Mouse (Mus musculus) thymus, adult 2 months (tissue): ENCODE data around the gene Ggt5. TPM values are rescaled to one million over a fixed set of nuclear protein-coding genes. Genes with fewer than 3 reads are reported as not detected.

Source experiments
- DNase-seq: peaks from one replicate; pipeline ENCODE4 v3.0.0; 2021
- H3K27ac ChIP-seq: fragments of 200-500 bp; 2 replicates; pipeline ENCODE4 v1.5.1; 2012; ENCODE audit warnings: low read length, control low read depth; ENCODE audit not compliant: control insufficient read depth, insufficient read depth
- H3K27me3 ChIP-seq: fragments of 200-500 bp; 2 replicates; pipeline ENCODE4 v1.6.1; 2012; ENCODE audit warnings: mild to moderate bottlenecking, low read length, moderate library complexity, mixed read lengths; ENCODE audit not compliant: control insufficient read depth, insufficient read depth
- H3K36me3 ChIP-seq: fragments of 200-500 bp; 2 replicates; pipeline ENCODE4 v1.6.1; 2012; ENCODE audit warnings: mild to moderate bottlenecking, low read length, moderate library complexity; ENCODE audit not compliant: control insufficient read depth, insufficient read depth
- H3K4me1 ChIP-seq: fragments of 200-500 bp; replicated peaks from 2 replicates; pipeline ENCODE4 v1.6.1; 2012; ENCODE audit warnings: low read length; ENCODE audit not compliant: control insufficient read depth, insufficient read depth
- H3K4me3 ChIP-seq: fragments of 200-500 bp; 2 replicates; pipeline ENCODE4 v1.5.1; 2012; ENCODE audit warnings: mild to moderate bottlenecking, low read length, control low read depth, moderate library complexity; ENCODE audit not compliant: control insufficient read depth, insufficient read depth
- CTCF ChIP-seq: fragments of 200-500 bp; IDR thresholded peaks from 2 replicates; pipeline ENCODE4 v1.5.1; 2012; ENCODE audit warnings: mild to moderate bottlenecking, control low read depth, low read length, moderate library complexity, borderline replicate concordance; ENCODE audit not compliant: control insufficient read depth, poor library complexity, insufficient read depth; ENCODE audit errors: extremely low read depth
- POLR2A ChIP-seq: fragments of 200-500 bp; IDR thresholded peaks from 2 replicates; pipeline ENCODE4 v1.6.1; 2012; ENCODE audit warnings: mild to moderate bottlenecking, low read length, control low read depth, moderate library complexity; ENCODE audit not compliant: control insufficient read depth, poor library complexity, insufficient read depth; ENCODE audit errors: extremely low read depth
- WGBS: fragments of 180-500 bp; shearing (Covaris S2); methylation state at CpG from one replicate; pipeline ENCODE4 v1.1.7; 2018; 5-methylcytosine and 5-hydroxymethylcytosine counted together
- polyA plus RNA-seq: library from polyadenylated mRNA; depleted of rRNA; stranded (reverse); fragments of >200 nt; gene quantifications from 2 replicates; pipeline ENCODE4 v1.2.3, GENCODE M21; 2012

Gene Ggt5
- polyA plus RNA-seq, 1 experiment = 73.6 TPM

DNA sequence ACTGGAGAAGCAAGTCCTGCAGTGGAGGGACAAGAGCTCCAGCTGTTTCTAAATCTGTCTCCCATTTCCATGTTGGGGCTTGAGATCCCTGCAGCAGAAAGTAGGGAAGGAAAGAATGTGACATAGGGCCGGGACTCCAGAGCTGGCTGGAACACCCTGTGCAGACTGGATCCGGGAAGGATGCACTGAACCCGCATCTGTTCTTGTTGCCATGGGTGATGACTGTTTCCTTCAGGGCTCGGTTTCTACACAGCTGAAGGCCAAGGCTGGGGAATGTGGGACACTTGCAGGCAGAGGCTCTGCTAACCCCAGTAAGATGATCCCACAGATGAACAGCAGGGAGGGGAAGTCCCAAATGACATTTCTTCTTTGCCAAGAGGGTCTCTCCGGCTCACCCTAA lies 43.5 kb downstream of the Ggt5 start:
- WGBS = 70% methylated on average over 5 of the region's 5 CpGs
- H3K4me1 ChIP-seq = no peaks in the 10 kb centered on the region
- no peaks in the 10 kb centered on the region for H3K27me3 ChIP-seq
- H3K27ac ChIP-seq = no peak overlapping the region
- no peaks in the 10 kb centered on the region for H3K36me3 ChIP-seq
- TF ChIP-seq POLR2A (no peak), CTCF (no peak)
- no peak for DNase-seq
- H3K4me3 ChIP-seq = no peak overlapping the region

DNA sequence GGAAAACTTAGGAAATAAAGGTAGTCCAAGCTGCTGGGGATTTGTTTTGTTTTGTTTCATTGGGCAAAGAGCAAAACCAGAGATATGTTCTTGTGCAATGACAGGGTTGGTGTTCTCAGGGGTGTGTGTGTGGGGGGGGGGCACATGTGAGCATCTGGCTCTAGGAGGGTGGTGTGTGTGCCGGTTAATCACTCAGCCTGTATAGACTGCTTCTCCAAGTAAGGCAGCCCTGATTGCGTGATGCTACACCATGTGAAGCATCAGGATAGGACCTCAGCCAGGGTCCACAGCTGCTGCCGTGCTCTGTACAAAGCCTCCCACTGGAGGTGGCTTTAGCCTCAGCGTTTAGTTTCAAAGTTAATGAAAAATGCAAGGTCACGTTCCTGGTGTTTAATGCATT lies 43.9 kb downstream of the Ggt5 start:
- Histone ChIP-seq H3K27ac (no peak overlapping the region), H3K4me1 (no peaks in the 10 kb centered on the region), H3K36me3 (no peaks in the 10 kb centered on the region), H3K4me3 (no peak overlapping the region), H3K27me3 (no peaks in the 10 kb centered on the region)
- no peak for TF ChIP-seq POLR2A
- TF ChIP-seq CTCF = no peak
- WGBS = 92% methylated on average over 5 of the region's 5 CpGs
- no peak for DNase-seq

DNA sequence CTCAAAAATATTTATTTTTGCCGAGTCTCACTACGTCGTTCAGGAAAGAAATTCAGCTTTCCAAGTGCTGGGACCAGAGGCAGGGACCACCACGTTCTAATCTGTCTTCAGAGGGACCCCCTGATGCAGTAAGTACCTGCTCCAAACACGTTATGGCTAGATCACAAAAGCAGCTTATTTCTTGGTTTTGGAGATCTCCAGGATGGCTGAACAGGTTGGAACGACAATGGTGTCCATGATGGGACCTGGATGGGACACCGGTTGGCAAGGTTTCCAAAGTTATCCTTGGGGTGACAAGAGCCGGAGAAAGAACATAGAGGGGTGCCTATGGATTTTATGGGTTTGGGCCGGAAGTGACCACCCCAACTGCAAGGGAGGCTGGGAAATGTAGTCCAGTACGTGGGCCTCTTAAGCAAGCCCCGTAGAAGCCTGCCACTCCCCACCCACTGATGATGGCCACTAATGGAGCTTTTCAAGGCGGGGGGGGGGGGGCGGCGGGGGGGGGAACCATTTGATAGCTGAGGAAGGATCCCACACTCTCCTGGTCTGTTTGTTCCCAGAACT lies 44.5 kb downstream of the Ggt5 start:
- no peak overlapping the region for H3K27ac ChIP-seq
- 89% methylated on average over 14 of the region's 14 CpGs for WGBS
- H3K4me3 ChIP-seq = no peak overlapping the region
- H3K27me3 ChIP-seq = no peaks in the 10 kb centered on the region
- TF ChIP-seq CTCF (no peak), POLR2A (no peak)
- no peak for DNase-seq
- H3K4me1 ChIP-seq = no peaks in the 10 kb centered on the region
- no peaks in the 10 kb centered on the region for H3K36me3 ChIP-seq

DNA sequence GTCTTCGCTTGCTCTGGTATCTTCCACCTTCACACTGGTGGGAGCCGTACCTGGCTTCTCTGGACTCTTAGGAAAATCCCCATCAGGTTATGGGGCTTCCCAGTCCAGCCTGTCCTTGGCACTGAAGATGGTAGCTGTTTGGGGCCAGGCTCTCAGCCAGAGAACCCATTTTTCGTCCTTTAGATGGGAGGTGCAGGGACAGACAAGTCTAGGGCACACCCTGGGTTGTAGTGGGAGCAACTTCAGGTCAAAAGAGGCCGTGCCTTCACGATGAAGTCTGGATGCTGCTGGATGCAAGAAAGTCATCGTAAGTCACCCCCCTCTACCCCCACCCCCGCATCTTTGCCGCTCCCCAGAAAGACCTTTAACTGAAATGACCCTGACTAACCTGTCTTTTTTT lies 45.5 kb downstream of the Ggt5 start:
- Histone ChIP-seq H3K4me3 (no peak overlapping the region), H3K36me3 (no peaks in the 10 kb centered on the region), H3K27ac (no peak overlapping the region), H3K4me1 (no peaks in the 10 kb centered on the region), H3K27me3 (no peaks in the 10 kb centered on the region)
- DNase-seq = no peak
- TF ChIP-seq POLR2A = no peak
- no peak for TF ChIP-seq CTCF
- 93% methylated on average over 8 of the region's 8 CpGs for WGBS

DNA sequence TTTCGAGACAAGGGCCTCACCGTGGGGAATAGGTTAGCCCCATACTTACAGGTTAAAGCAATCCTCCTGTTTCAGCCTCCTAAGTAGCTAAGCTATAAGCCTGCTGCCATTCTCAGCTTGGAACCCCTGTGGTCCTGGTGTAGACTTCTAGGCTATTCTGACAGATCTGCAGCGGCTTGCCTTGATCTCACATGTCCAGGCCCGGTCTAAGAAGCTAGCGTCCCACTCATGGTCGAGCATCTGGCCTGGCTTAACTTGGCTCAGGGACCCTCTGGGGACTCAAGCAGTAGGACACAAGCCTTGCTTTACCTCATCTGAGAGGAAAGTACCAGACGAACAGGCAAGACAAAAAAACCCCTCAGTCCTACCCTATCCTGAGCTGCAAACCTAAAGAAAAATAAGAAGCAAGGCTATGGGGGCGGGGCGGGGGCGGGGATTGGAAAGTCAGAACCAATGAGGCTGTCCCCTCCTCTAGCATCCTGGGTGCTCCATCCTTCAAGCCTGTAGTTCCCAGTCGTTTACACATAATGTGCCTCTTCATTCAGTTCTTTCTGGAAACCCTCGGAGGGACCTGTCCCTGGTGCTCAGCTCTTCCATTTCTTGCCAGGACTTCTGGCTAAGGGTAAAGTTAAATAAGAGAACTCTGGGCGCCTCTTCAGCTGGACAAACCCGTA lies 46.0 kb downstream of the Ggt5 start:
- WGBS = 80% methylated on average over 14 of the region's 14 CpGs
- Histone ChIP-seq H3K4me1 (no peaks in the 10 kb centered on the region), H3K27ac (no peak overlapping the region), H3K27me3 (no peaks in the 10 kb centered on the region), H3K36me3 (no peaks in the 10 kb centered on the region), H3K4me3 (no peak overlapping the region)
- TF ChIP-seq POLR2A = no peak
- no peak for TF ChIP-seq CTCF
- DNase-seq = no peak

DNA sequence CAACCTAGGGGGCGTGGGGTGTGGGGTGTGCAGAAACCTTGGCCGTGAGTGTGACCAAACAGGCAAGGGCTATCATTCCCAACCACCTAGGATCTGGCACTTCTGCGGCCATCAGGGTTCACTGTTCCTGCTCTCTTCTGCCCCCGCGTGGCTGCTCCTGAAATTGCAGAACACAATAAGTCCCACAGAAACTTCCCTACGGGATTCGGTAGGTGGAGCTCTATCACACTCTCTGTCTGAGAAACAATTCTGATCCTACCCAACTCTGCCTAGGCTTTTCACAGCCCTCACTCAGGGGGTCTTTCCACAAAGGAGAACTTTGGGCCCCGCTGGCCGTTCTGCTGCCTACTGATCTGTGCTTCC lies 46.5 kb downstream of the Ggt5 start:
- 14% methylated on average over 9 of the region's 9 CpGs for WGBS
- TF ChIP-seq CTCF = peak; percentile 86
- no peak for TF ChIP-seq POLR2A
- no peak overlapping the region for H3K4me3 ChIP-seq

More for the DNA sequence above, 46.5 kb downstream of the Ggt5 start:
- Histone ChIP-seq H3K27me3 (no peaks in the 10 kb centered on the region), H3K27ac (no peak overlapping the region), H3K4me1 (no peaks in the 10 kb centered on the region), H3K36me3 (no peaks in the 10 kb centered on the region)
- DNase-seq = peak; percentile 85
